Mouse (Mus musculus): ENCODE results near the gene H2-DMa. TPM values are rescaled to one million over a fixed set of nuclear protein-coding genes. Genes with fewer than 3 reads are reported as not detected.

The H2-DMa gene
- polyA plus RNA-seq, 1 experiment from 2014 or later: 15.8 TPM

DNA sequence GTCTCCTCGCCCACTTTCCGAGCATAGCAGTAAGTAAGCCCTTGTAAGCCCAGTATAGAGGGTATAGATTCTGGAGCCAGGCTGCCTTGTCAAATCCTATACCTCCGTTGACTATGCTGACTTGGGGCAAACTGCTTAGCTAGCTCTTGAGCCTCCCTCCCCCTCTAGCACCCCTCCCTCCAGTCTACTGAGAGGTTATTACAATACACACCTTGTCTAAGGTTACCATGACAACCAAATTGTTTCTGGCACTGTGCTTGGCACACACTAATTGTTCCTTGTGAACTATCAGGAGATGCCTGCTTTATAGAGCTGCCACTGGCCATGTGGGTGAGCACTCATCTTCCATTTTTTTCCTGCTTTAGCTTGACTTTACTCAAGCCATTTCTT, 9.5 kb upstream of the H2-DMa start:
- Histone ChIP-seq H3K27ac (ENCODE audit: low read length) (peak overlapping the region; percentile 49; the same call in 1 of the 2 replicates), H3K9ac (replicated peaks; ENCODE audit: low read depth, low read length) (no peak overlapping the region), H3K36me3 (ENCODE audit: control insufficient read depth, insufficient read depth) (peaks cover 36% of the 10 kb centered on the region), H3K9me3 (ENCODE audit: control insufficient read depth, low read length) (no peaks in the 10 kb centered on the region), H3K4me2 (ENCODE audit: low read length) (no peak overlapping the region), H3K4me3 (replicated peaks; ENCODE audit: low read length) (no peak overlapping the region), H3K27me3 (replicated peaks; ENCODE audit: control insufficient read depth, insufficient read depth, low read length) (no peaks in the 10 kb centered on the region), H3K4me1 (replicated peaks; ENCODE audit: control insufficient read depth, insufficient read depth, low read length) (peaks cover 8% of the 10 kb centered on the region)
- 61% methylated on average over 3 of the region's 3 CpGs for WGBS
- ATAC-seq: peak; percentile 43

DNA sequence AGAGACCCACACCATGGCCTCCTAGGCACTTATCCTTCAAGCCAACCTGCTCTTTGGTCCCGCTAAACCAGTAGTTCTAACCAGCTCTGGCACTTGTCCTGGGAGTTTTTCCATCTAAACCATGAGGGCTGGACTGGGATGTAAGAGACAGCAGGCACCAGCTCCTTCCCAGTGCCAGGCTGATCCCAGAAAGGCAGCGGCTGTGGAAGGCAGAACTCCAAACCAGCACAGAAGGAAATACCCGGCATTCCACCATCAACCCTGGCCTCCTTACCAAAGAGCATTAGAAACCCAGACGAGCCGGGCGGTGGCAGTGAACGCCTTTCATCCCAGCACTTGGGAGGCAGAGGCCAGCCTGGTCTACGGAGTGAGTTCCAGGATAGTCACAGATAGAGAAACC, 9.0 kb upstream of the H2-DMa start:
- ATAC-seq: 0 out of 2 replicates have a peak, but pooled peaks have one; percentile 3
- Histone ChIP-seq H3K9ac (replicated peaks; ENCODE audit: low read depth, low read length) (no peak overlapping the region), H3K4me1 (replicated peaks; ENCODE audit: control insufficient read depth, insufficient read depth, low read length) (peaks cover 8% of the 10 kb centered on the region), H3K27me3 (replicated peaks; ENCODE audit: control insufficient read depth, insufficient read depth, low read length) (no peaks in the 10 kb centered on the region), H3K9me3 (ENCODE audit: control insufficient read depth, low read length) (no peaks in the 10 kb centered on the region), H3K36me3 (ENCODE audit: control insufficient read depth, insufficient read depth) (peaks cover 41% of the 10 kb centered on the region), H3K4me2 (ENCODE audit: low read length) (no peak overlapping the region), H3K27ac (ENCODE audit: low read length) (peak overlapping the region; percentile 49; the same call in 1 of the 2 replicates), H3K4me3 (replicated peaks; ENCODE audit: low read length) (no peak overlapping the region)
- WGBS: 58% methylated on average over 8 of the region's 8 CpGs

DNA sequence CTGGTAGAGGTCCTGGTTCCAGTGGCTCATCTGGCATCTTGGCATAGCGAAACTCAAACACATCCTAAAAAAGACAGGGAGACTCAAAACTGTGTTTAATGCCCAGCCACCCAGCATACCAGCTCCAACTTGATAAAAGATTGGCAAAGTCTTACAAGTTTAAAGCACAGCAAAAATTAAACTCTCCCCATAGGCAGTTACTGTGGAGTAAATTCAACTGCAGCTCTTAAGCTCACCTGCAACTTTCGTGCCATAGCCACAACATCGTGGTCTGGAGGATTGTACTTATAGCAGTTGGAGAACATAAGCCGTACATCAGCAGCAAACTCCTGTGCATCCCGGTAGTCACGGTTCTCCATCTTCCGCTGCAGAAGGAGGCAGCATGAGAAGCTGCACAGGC, 5.2 kb upstream of the H2-DMa start:
- H3K4me1 ChIP-seq (replicated peaks; ENCODE audit: control insufficient read depth, insufficient read depth, low read length): peaks cover 25% of the 10 kb centered on the region
- no peak overlapping the region for H3K4me3 ChIP-seq (replicated peaks; ENCODE audit: low read length)
- WGBS: 95% methylated on average over 7 of the region's 7 CpGs
- H3K27ac ChIP-seq (ENCODE audit: low read length): no peak overlapping the region
- no peaks in the 10 kb centered on the region for H3K27me3 ChIP-seq (replicated peaks; ENCODE audit: control insufficient read depth, insufficient read depth, low read length)
- H3K36me3 ChIP-seq (ENCODE audit: control insufficient read depth, insufficient read depth): peaks cover 51% of the 10 kb centered on the region
- no peak overlapping the region for H3K9ac ChIP-seq (replicated peaks; ENCODE audit: low read depth, low read length)
- no peak for ATAC-seq
- no peaks in the 10 kb centered on the region for H3K9me3 ChIP-seq (ENCODE audit: control insufficient read depth, low read length)
- no peak overlapping the region for H3K4me2 ChIP-seq (ENCODE audit: low read length)

DNA sequence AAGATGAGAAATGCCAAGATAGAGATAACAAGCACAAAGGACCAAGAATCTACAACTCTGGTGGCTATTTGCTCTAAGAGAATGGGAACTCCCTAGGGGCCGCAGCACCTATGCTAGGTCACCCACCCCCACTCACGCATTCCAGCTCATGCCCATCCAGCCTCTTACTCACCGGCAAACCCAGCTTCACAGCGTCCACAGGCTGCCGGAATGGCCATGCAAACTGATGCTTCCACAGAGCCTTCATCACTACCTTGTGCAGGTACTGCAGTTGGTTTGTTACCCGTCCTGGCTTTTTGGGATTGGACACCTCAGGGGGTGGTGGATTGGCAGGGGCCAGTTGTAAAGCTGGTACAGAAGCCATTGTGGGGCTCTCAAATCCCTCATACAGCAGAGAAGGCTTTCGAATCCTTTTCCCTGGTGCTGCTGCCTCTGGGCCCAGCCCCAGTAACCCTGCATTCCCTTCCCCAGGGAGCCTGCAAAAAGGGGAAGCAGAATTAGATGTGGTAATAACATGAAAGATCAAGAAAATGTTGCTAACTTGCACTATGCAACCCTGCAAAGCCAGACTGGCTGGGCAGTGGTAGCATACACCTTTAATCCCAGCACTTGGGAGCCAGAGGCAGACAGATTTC, 2.5 kb upstream of the H2-DMa start:
- H3K9me3 ChIP-seq (ENCODE audit: control insufficient read depth, low read length): no peaks in the 10 kb centered on the region
- peak overlapping the region; percentile 83 for H3K4me2 ChIP-seq (ENCODE audit: low read length)
- H3K9ac ChIP-seq (replicated peaks; ENCODE audit: low read depth, low read length): peak overlapping the region; percentile 53
- H3K36me3 ChIP-seq (ENCODE audit: control insufficient read depth, insufficient read depth): peaks cover 46% of the 10 kb centered on the region
- WGBS: 25% methylated on average over 7 of the region's 7 CpGs
- no peaks in the 10 kb centered on the region for H3K27me3 ChIP-seq (replicated peaks; ENCODE audit: control insufficient read depth, insufficient read depth, low read length)
- peak overlapping the region; percentile 85 for H3K4me3 ChIP-seq (replicated peaks; ENCODE audit: low read length)
- no peak for ATAC-seq
- no peak overlapping the region for H3K27ac ChIP-seq (ENCODE audit: low read length)
- H3K4me1 ChIP-seq (replicated peaks; ENCODE audit: control insufficient read depth, insufficient read depth, low read length): peaks cover 17% of the 10 kb centered on the region

DNA sequence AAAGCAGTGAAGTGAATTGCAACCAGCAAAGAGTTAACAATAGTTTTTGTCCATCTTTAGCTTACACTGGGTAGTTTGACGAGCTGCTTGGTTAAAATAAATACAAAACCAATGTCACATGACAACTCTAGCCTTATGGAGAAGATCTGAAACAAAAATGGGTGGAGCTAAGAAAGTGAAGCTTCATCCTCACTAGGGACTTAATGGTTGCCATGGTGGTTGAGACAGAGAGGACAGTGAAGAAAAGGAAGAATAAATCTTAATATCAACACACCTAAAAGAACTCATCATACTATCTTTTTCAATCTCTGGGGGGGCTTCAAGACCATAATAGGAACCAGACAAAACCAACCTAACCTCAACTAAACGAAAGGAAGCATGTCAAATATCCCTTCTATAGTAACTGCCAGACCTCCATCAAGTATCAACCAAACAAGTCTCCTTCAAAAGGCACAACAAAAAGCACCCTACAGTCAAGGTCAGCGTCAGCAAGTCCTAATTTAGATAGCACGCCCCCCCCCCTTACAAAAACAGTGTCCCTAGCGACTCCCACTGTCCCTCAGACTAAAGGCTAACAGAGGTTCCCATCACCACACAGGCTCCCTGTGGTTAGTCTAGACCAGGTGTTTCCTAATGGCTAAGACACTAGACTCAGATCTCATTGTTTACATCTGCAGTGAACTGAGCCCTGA, 1.8 kb upstream of the H2-DMa start:
- peak overlapping the region; percentile 85 for H3K4me3 ChIP-seq (replicated peaks; ENCODE audit: low read length)
- peak overlapping the region; percentile 82 for H3K9ac ChIP-seq (replicated peaks; ENCODE audit: low read depth, low read length)
- no peaks in the 10 kb centered on the region for H3K27me3 ChIP-seq (replicated peaks; ENCODE audit: control insufficient read depth, insufficient read depth, low read length)
- peaks cover 17% of the 10 kb centered on the region for H3K4me1 ChIP-seq (replicated peaks; ENCODE audit: control insufficient read depth, insufficient read depth, low read length)
- H3K36me3 ChIP-seq (ENCODE audit: control insufficient read depth, insufficient read depth): peaks cover 39% of the 10 kb centered on the region
- H3K27ac ChIP-seq (ENCODE audit: low read length): no peak overlapping the region
- H3K4me2 ChIP-seq (ENCODE audit: low read length): peak overlapping the region; percentile 83
- H3K9me3 ChIP-seq (ENCODE audit: control insufficient read depth, low read length): no peaks in the 10 kb centered on the region
- no peak for ATAC-seq
- WGBS: under 1% methylated on average over 5 of the region's 5 CpGs

DNA sequence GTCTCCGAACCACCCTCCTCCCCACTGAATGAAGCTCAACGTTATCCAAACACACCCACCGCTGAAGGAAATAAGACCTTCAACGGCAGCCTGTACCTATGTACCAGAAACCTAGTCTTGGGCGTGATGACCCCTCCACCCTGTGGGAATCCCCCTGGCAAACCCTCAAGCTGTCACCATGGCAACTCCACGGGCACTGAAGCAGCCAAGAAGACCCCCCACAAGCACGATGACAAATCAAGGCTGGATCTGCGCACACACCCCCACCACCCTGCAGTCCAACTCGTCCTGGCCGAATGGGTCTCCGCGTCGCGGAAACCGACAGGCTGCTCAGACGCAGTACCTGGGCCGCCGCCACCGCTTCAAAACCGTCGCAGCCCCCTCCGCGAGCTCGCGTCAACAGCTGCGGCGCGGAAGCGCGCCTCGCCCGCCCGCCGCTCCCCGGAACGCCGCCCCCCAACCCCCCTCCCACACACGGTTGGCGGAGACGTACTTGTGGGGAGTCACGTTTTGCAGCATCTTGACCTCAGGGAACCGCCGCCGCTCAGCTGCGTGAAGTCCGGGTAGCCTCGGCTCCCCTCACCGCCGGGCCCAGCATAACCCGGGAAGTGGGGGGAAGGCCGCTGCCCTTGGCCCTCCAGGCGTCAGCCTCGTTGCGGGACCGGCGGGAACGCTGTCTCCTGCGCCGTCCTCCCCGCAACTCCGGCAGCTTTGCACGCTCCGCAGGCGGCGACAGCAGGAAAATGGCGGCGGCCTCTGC, 1.0 kb upstream of the H2-DMa start:
- Histone ChIP-seq H3K9ac (replicated peaks; ENCODE audit: low read depth, low read length) (peak overlapping the region; percentile 82), H3K4me1 (replicated peaks; ENCODE audit: control insufficient read depth, insufficient read depth, low read length) (peaks cover 19% of the 10 kb centered on the region), H3K4me3 (replicated peaks; ENCODE audit: low read length) (peak overlapping the region; percentile 85), H3K4me2 (ENCODE audit: low read length) (peak overlapping the region; percentile 83), H3K36me3 (ENCODE audit: control insufficient read depth, insufficient read depth) (peaks cover 32% of the 10 kb centered on the region), H3K27me3 (replicated peaks; ENCODE audit: control insufficient read depth, insufficient read depth, low read length) (no peaks in the 10 kb centered on the region), H3K27ac (ENCODE audit: low read length) (peak overlapping the region; percentile 86), H3K9me3 (ENCODE audit: control insufficient read depth, low read length) (no peaks in the 10 kb centered on the region)
- 0% methylated on average over 65 of the region's 67 CpGs for WGBS
- no peak for ATAC-seq

DNA sequence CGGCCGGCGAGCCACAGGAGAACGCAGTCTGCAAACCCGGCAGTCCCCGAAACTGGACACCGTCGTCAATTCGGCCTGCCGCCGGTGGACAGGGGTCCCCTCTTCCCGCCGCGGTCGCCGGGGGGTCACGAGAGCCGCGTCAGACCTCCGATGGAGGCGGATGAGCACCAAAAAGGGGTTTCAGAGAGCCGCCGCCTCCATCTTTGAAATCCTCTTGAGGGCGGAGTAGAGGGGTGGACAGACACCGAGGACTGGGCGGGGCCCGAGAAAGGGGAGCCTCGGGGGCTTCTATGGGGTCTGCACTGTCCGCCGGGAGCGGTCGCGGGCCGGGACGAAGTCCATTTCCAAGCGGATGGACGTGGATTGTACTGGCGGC, 480 bp upstream of the H2-DMa start:
- Histone ChIP-seq H3K9ac (replicated peaks; ENCODE audit: low read depth, low read length) (peak overlapping the region; percentile 82), H3K4me1 (replicated peaks; ENCODE audit: control insufficient read depth, insufficient read depth, low read length) (peaks cover 25% of the 10 kb centered on the region), H3K27me3 (replicated peaks; ENCODE audit: control insufficient read depth, insufficient read depth, low read length) (no peaks in the 10 kb centered on the region), H3K4me2 (ENCODE audit: low read length) (peak overlapping the region; percentile 83), H3K4me3 (replicated peaks; ENCODE audit: low read length) (peak overlapping the region; percentile 85), H3K27ac (ENCODE audit: low read length) (peak overlapping the region; percentile 86), H3K9me3 (ENCODE audit: control insufficient read depth, low read length) (no peaks in the 10 kb centered on the region), H3K36me3 (ENCODE audit: control insufficient read depth, insufficient read depth) (peaks cover 26% of the 10 kb centered on the region)
- ATAC-seq: no peak; the same call in 1 of the 2 replicates
- WGBS: under 1% methylated on average over 38 of the region's 38 CpGs

DNA sequence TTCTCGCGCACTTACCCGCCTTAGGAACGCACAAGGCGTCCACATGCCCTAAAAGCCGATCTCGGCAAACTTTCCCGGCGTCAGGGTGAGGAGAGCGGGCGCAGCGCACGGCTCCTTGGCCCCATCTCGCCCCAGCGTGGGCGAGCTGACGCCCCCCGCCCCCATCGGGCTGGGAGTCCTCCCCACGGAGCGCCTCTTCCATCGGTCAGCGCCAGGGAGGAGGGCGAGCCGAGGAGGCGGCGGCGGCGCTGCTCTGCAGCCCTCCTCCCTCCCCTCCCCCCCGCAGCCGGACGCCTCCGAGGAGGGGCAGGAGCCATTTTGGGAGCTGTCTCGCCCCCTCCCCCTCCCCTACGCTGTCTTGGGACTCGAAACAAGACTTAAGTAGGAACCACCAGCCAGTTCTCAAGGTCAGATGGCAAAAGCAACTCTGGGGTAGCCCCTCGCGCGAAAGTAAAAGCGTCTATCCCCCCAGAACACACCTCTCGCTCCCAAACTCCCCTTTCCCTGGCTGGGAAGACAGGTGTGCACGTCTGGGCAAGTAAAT, 911 bp downstream of the H2-DMa start:
- H3K9ac ChIP-seq (replicated peaks; ENCODE audit: low read depth, low read length): peak overlapping the region; percentile 97
- H3K4me1 ChIP-seq (replicated peaks; ENCODE audit: control insufficient read depth, insufficient read depth, low read length): peaks cover 35% of the 10 kb centered on the region
- H3K9me3 ChIP-seq (ENCODE audit: control insufficient read depth, low read length): no peaks in the 10 kb centered on the region
- peak overlapping the region; percentile 85 for H3K4me3 ChIP-seq (replicated peaks; ENCODE audit: low read length)
- H3K27ac ChIP-seq (ENCODE audit: low read length): peak overlapping the region; percentile 99
- WGBS: under 1% methylated on average over 37 of the region's 42 CpGs
- H3K4me2 ChIP-seq (ENCODE audit: low read length): peak overlapping the region; percentile 92
- H3K36me3 ChIP-seq (ENCODE audit: control insufficient read depth, insufficient read depth): peaks cover 13% of the 10 kb centered on the region
- H3K27me3 ChIP-seq (replicated peaks; ENCODE audit: control insufficient read depth, insufficient read depth, low read length): no peaks in the 10 kb centered on the region
- ATAC-seq: peak; percentile 1; the same call in 1 of the 2 replicates

DNA sequence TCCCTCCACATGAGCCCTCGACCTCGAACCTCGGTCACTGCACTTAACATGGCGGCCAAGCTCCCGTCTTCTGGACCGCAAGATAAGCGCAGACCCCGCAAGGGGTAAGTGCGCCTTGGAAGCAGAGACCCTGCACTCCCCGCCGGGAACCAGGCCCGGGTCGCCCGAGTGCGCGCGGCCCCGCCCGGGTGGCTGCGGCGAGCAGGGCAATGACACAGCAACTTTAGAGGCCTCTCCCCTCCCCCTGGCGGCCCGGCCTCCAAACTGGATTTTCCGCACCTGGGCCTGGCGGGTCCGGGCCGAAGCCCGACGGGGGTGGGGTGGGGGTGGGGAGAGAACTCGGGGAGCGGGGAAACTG, 1.5 kb downstream of the H2-DMa start:
- Histone ChIP-seq H3K27me3 (replicated peaks; ENCODE audit: control insufficient read depth, insufficient read depth, low read length) (no peaks in the 10 kb centered on the region), H3K9me3 (ENCODE audit: control insufficient read depth, low read length) (no peaks in the 10 kb centered on the region), H3K4me3 (replicated peaks; ENCODE audit: low read length) (peak overlapping the region; percentile 85), H3K4me2 (ENCODE audit: low read length) (peak overlapping the region; percentile 92), H3K27ac (ENCODE audit: low read length) (peak overlapping the region; percentile 99), H3K36me3 (ENCODE audit: control insufficient read depth, insufficient read depth) (peaks cover 8% of the 10 kb centered on the region), H3K9ac (replicated peaks; ENCODE audit: low read depth, low read length) (peak overlapping the region; percentile 97), H3K4me1 (replicated peaks; ENCODE audit: control insufficient read depth, insufficient read depth, low read length) (peaks cover 31% of the 10 kb centered on the region)
- ATAC-seq: peak; percentile 0; the same call in 1 of the 2 replicates
- WGBS: under 1% methylated on average over 29 of the region's 31 CpGs

Data from forebrain, embryonic 16.5 days (tissue).